Mouse (Mus musculus) embryonic facial prominence, embryonic 15.5 days (tissue): ENCODE results near the gene Lbhd1. TPM values are rescaled to one million over a fixed set of nuclear protein-coding genes. Genes with fewer than 3 reads are reported as not detected.
"Not testable (repeated sequence)": the region's sequence is repeated elsewhere in the genome, so short reads cannot be mapped to it uniquely, and the experiment has no call there.

Experiments
- ATAC-seq: fragments of 200-750 bp; cut with Nextera tagmentation; 2 replicates; pipeline ENCODE4 v1.8.0; 2017; ENCODE audit warnings: low read depth, moderate TSS enrichment; ENCODE audit not compliant: insufficient number of reproducible peaks, low FRiP score, low TSS enrichment
- H3K27ac ChIP-seq: fragments of 300-500 bp; sonication (generic); replicated peaks from 2 replicates; pipeline ENCODE4 v1.5.1; 2015; ENCODE audit warnings: mild to moderate bottlenecking, inconsistent platforms
- H3K27me3 ChIP-seq: fragments of 300-500 bp; sonication (generic); 2 replicates; pipeline ENCODE4 v1.6.1; 2015; ENCODE audit warnings: inconsistent platforms
- H3K36me3 ChIP-seq: fragments of 300-500 bp; sonication (generic); 2 replicates; pipeline ENCODE4 v1.6.1; 2015; ENCODE audit warnings: mild to moderate bottlenecking, inconsistent platforms
- H3K4me1 ChIP-seq: fragments of 300-500 bp; sonication (generic); 2 replicates; pipeline ENCODE4 v1.6.1; 2015; ENCODE audit warnings: inconsistent platforms
- H3K4me2 ChIP-seq: fragments of 300-500 bp; sonication (generic); replicated peaks from 2 replicates; pipeline ENCODE4 v1.6.1; 2015; ENCODE audit warnings: mild to moderate bottlenecking, inconsistent platforms
- H3K4me3 ChIP-seq: fragments of 300-500 bp; sonication (generic); replicated peaks from 2 replicates; pipeline ENCODE4 v1.5.1; 2015; ENCODE audit warnings: mild to moderate bottlenecking, inconsistent platforms
- H3K9ac ChIP-seq: fragments of 300-500 bp; sonication (generic); 2 replicates; pipeline ENCODE4 v1.6.1; 2015; ENCODE audit warnings: inconsistent platforms
- H3K9me3 ChIP-seq: fragments of 300-500 bp; sonication (generic); replicated peaks from 2 replicates; pipeline ENCODE4 v1.6.1; 2016; ENCODE audit warnings: inconsistent platforms
- WGBS: fragments of 180-500 bp; shearing (Covaris S2); methylation state at CpG from one replicate; pipeline ENCODE4 v1.1.7; 2015; 5-methylcytosine and 5-hydroxymethylcytosine counted together
- polyA plus RNA-seq: library from polyadenylated mRNA; unstranded; fragments of >200 nt; fragmentation: Nextera tagmentation; extraction: Ambion mirVana; gene quantifications from 2 replicates; pipeline ENCODE4 v1.2.1, GENCODE M21; 2015

The Lbhd1 gene
- 58.7 and 61.4 TPM in 2 replicates for polyA plus RNA-seq

DNA sequence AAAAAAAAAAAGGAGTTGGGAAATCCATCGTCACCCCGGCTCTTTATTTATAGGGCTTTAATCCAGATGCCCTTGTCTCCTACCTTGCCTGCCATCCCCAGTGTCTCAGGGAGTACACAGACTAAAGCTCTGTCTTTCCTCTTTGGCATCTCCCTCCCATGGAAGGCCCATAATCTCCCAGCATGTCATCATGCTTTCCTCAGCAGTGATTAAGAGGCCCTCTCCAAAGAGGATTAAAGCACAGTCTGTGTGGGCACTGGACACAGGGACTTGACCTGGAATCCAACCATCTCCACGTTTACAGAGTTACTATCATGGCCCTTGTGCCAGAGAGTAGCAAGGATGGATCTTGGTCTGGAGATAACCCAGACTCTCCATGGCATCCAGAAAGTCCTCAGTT is at the start of gene Lbhd1, which contains the start of gene Gm49403:
Gene Lbhd1 (plus strand): TSS at position 117 of the 400 bp plus-strand sequence.
Gene Gm49403 (plus strand): TSS at position 315 of the 400 bp plus-strand sequence.
- H3K27me3 ChIP-seq, result no peaks in the 10 kb centered on the region
- no peak for ATAC-seq
- 74% methylated on average over 3 of the region's 3 CpGs for WGBS

DNA sequence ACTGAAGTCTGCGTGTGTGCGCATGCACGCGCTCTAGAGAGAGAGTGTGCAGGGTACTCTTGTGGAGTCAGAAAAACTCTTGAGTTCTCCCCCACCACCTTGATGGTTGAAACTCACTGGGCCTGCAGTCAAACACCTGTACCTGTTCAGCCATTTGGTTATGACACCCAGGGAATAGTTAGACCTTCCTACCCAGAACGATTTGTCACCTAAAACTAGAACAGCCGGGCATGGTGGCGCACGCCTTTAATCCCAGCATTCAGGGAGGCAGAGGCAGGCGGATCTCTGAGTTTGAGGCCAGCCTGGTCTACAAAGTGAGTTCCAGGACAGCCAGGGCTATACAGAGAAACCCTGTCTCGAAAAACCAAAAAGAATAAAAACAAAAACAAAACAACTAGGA is 47.2 kb upstream of the Lbhd1 start:
- not testable (repeated sequence) for H3K4me3 ChIP-seq, H3K9me3 ChIP-seq, H3K27me3 ChIP-seq, H3K4me2 ChIP-seq, ATAC-seq, H3K9ac ChIP-seq
- H3K27ac ChIP-seq, result peak overlapping the region; percentile 98; the same call in 1 of the 2 replicates
- peaks cover 32% of the 10 kb centered on the region for H3K4me1 ChIP-seq
- WGBS, result 97% methylated on average over 10 of the region's 10 CpGs
- H3K36me3 ChIP-seq, result peaks cover 43% of the 10 kb centered on the region

More for the DNA sequence above, at the start of gene Lbhd1, which contains the start of gene Gm49403:
- Histone ChIP-seq H3K4me3 (no peak within 1 kb of the TSS), H3K27ac (no peak within 1 kb of the TSS), H3K9ac (no peak within 1 kb of the TSS), H3K4me1 (peaks cover 26% of the 10 kb centered on the region), H3K4me2 (no peak within 1 kb of the TSS), H3K36me3 (no peaks in the 10 kb centered on the region), H3K9me3 (no peaks in the 10 kb centered on the region)

DNA sequence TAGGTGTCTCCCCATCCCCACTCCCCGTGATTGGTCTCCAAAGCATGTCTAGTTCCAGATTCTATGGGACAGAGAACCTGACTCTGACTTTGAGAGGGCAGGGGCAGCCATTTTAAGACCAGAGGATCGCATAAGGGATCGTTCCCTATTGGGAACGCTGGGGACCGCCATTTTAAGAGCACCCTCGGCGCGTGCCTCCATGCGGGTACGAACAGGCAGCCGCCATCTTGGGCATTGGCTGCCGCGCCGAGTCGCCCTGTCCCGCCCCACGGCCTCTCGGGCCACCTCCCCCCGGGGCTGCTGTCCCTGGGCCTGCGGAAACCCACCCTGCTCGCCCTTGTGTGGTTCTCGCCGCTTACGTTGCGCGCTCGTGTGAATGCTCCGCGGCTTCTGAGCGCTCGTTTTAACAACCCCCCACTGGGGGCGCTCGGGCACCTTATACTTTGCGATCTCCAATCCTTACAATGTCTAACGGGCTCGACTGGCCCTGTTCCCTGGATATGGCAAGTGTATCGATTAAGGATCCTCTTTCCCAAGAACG is 46.2 kb upstream of the Lbhd1 start, which contains the start of gene Bscl2:
Gene Bscl2 (plus strand): TSS at position 217 of the 541 bp plus-strand sequence.
- peak within 1 kb of the TSS; percentile 61 for H3K4me3 ChIP-seq
- peak within 1 kb of the TSS; percentile 80 for H3K9ac ChIP-seq
- WGBS, result under 1% methylated on average over 38 of the region's 38 CpGs
- H3K9me3 ChIP-seq, result no peaks in the 10 kb centered on the region
- H3K27me3 ChIP-seq, result no peaks in the 10 kb centered on the region
- peaks cover 34% of the 10 kb centered on the region for H3K36me3 ChIP-seq
- peak within 1 kb of the TSS; percentile 88 for H3K4me2 ChIP-seq
- H3K4me1 ChIP-seq, result peaks cover 32% of the 10 kb centered on the region
- peak; percentile 78 for ATAC-seq
- peak within 1 kb of the TSS; percentile 98 for H3K27ac ChIP-seq

DNA sequence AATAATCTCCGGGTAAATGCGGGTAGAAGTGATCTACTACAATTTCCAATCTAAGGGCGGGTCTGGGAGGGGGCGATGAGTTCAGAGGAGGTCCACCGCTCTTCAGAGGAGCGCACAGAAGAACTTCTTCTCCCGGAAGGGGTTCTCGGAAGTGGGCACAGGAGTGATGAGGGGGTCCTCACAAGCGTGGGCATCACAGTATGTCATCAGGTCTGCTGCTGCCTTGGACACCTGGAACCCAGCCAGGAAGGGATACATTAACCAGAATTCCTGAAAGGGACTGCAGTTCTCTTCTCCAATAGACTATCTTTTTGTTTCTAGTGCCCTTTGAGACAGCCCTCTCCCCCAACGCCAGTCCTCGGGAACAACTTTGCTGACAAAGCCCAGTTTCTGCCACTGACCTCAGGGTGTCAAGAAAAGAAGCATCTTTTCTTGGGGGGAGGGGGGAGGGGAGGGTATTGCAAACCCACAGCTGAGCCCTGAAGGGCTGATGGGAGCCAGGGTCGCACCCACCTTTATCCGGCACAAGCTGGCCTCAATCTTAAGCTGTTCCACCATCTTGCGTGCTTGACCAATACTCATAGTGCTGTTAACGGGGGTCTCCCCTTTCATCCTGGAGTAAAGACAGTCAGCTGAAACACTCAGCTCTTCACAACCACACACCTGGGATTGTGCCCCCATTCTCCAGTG is 45.3 kb upstream of the Lbhd1 start:
- peaks cover 32% of the 10 kb centered on the region for H3K4me1 ChIP-seq
- peaks cover 25% of the 10 kb centered on the region for H3K36me3 ChIP-seq
- no peaks in the 10 kb centered on the region for H3K27me3 ChIP-seq
- no peaks in the 10 kb centered on the region for H3K9me3 ChIP-seq
- H3K4me2 ChIP-seq, result peak overlapping the region; percentile 88
- WGBS, result 19% methylated on average over 15 of the region's 15 CpGs
- peak overlapping the region; percentile 98 for H3K27ac ChIP-seq
- no peak for ATAC-seq
- peak overlapping the region; percentile 61 for H3K4me3 ChIP-seq
- peak overlapping the region; percentile 80 for H3K9ac ChIP-seq

DNA sequence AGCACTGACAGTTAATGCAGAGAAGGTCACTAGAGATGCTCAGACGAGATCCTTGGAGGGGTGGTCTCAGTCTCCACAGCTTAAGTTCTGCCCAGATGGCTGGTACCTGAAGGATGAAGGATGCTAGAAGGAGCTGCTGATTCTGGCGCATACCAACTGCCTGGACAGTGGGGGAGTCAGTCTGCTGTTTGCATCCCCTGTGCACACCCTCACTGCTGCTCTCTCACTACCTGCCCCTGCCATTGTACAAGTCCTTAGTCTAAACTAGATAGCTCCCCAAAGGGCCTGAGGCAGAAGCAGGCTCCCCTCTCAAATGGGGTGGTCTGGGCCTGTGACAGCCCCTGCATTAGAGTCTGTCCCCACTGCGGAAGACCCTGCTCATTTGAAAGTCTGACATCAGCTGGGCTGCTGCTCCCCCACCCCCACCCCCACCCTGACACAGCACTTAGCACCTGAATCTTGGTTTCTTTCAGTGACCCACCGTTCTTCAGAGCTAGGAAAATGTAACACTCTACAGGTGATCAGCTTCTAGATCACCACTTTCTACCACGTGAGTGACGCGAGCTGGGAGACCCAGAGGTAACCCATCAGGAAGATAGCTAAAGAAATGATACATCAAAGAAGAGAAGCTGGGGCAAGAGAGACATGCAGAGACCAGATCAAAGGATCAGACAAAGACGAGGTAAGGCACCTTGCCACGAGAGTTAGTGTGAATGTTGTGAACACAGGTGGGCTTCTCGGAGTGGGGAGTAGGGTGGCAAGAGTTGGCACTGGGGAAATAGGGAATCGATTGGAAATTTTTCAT is 44.2 kb upstream of the Lbhd1 start, which contains the start of gene Gng3:
Gene Gng3 (minus strand): TSS at position 92 of the 805 bp plus-strand sequence.
- H3K4me1 ChIP-seq, result peaks cover 32% of the 10 kb centered on the region
- peak within 1 kb of the TSS; percentile 80 for H3K9ac ChIP-seq
- H3K27ac ChIP-seq, result peak within 1 kb of the TSS; percentile 98
- peaks cover 14% of the 10 kb centered on the region for H3K36me3 ChIP-seq
- peak within 1 kb of the TSS; percentile 88 for H3K4me2 ChIP-seq
- WGBS, result 55% methylated on average over 11 of the region's 11 CpGs
- H3K9me3 ChIP-seq, result no peaks in the 10 kb centered on the region
- ATAC-seq, result no peak
- peak within 1 kb of the TSS; percentile 61 for H3K4me3 ChIP-seq
- no peaks in the 10 kb centered on the region for H3K27me3 ChIP-seq

DNA sequence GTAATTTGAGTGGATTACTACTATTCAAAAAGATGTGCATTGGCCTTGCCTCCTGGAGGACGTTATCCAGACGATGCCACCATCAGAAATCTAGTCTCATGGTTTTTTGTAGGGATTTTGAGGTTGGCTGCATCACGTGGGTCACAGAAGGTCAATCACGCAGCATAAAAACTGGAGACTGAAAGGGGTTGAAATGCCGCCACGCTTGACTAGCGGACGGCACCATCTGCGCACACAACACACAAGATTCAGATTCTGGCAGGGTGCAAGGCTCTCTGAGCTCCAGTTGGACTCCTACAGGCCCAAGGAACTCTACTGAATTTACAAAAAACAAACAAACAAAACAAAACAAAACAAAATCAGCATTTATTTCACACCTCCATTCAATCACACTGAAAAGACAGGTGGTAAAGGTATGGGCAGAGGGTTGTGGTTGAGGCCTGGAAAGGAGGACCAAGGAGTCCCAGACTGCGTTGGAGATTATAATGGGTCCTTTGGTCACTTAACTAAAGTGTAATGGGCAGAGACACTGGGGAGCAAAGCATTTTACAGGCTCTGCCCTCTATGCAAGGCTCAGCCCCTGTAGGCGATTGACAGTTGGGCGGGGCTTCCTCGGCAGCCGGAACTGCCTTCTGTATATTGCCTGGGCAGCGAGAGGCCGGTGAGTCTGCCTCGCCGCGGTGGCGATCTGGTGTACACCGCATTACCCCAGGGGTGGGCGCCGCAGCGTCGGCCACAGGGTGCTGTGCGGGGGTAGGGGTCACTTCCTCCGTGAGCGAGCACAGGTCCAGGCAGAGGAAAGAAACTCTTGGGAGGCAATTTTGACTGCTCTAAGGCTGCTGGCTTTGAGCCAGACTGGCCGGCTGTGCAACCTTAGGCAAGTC is 43.4 kb upstream of the Lbhd1 start:
- Histone ChIP-seq H3K4me1 (peaks cover 32% of the 10 kb centered on the region), H3K36me3 (peaks cover 6% of the 10 kb centered on the region), H3K27me3 (no peaks in the 10 kb centered on the region), H3K4me3 (peak overlapping the region; percentile 45), H3K9me3 (no peaks in the 10 kb centered on the region), H3K9ac (peak overlapping the region; percentile 54), H3K27ac (no peak overlapping the region), H3K4me2 (peak overlapping the region; percentile 73)
- 24% methylated on average over 29 of the region's 29 CpGs for WGBS
- peak; percentile 56 for ATAC-seq

DNA sequence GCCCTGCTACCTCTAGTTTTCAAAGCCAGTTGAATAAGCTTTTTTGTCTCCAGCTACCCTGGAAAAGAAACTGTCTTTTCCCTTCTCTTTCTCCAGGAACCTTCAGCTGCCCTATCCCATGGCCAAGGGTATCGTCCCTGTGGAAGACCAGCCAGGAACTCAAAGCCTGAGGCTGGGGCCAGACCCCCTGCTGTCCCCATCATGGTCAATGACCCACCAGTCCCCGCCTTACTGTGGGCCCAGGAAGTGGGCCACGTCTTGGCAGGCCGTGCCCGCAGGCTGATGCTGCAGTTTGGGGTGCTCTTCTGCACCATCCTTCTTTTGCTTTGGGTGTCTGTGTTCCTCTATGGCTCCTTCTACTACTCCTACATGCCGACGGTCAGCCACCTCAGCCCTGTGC is 42.5 kb upstream of the Lbhd1 start:
- Histone ChIP-seq H3K27ac (no peak overlapping the region), H3K9ac (peak overlapping the region; percentile 54), H3K4me3 (peak overlapping the region; percentile 45), H3K4me2 (peak overlapping the region; percentile 73), H3K4me1 (peaks cover 32% of the 10 kb centered on the region), H3K9me3 (no peaks in the 10 kb centered on the region), H3K27me3 (no peaks in the 10 kb centered on the region), H3K36me3 (peaks cover 4% of the 10 kb centered on the region)
- no peak for ATAC-seq
- WGBS, result 93% methylated on average over 7 of the region's 7 CpGs

DNA sequence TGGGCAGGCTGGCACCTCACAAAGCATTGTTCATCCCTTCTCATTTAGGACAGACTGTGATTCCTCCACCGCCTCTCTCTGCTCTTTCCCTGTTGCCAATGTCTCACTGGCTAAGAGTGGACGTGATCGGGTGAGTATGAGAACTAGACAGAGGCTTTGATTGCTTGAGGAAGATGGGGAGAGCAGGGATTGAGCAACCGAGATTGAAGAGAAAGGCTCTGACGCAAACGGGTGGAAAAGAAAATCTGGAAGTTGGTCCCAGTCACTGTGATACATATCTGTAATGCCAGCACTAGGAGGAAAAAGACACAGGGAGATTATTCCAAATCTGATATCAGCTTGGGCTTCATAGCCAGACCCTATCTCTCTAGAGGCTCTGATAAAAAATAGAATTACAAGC is 40.6 kb upstream of the Lbhd1 start:
- Histone ChIP-seq H3K4me1 (peaks cover 31% of the 10 kb centered on the region), H3K4me3 (no peak overlapping the region), H3K36me3 (peaks cover 23% of the 10 kb centered on the region), H3K9me3 (no peaks in the 10 kb centered on the region), H3K9ac (no peak overlapping the region), H3K27ac (no peak overlapping the region), H3K4me2 (no peak overlapping the region), H3K27me3 (no peaks in the 10 kb centered on the region)
- WGBS, result 83% methylated on average over 6 of the region's 6 CpGs
- no peak for ATAC-seq

DNA sequence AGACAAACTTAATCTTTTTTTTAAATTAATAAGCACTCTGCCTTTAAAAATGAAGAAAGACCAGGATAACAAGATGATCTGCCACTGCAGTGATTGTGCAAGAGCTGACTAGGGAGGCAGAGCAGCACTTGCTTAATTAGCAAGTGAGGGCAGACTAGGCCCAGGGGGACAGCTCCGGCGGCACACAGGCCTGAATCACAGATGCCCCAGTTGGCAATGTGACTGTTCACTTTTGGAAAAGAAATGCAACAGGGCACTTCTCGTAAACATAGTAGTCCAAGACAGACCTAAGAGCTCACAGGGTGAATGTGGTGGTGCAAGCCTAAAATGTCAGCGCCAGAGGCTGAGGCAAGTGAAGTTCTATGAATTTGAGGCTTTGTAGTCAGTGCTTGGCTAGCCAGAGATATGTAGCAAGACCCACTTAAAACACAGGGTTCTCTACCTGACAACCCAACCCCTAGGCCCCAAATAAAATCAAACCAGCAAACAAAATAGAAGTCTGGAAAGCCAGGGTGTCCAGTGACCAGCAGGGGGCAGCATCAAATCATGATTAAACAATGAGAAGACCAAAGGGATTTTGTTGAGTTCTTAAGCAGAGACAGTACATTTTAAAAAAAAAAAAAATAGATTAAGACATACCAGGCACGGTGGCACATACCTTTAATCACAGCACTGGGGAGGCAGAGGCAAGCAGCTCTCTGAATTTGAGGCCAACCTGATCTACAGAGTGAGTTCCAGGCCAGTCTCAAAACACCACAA is 39.0 kb upstream of the Lbhd1 start:
- H3K9ac ChIP-seq, result no peak overlapping the region
- no peak for ATAC-seq
- peak overlapping the region; percentile 56; the same call in 1 of the 2 replicates for H3K27ac ChIP-seq
- H3K4me2 ChIP-seq, result no peak overlapping the region
- H3K9me3 ChIP-seq, result no peaks in the 10 kb centered on the region
- H3K27me3 ChIP-seq, result no peaks in the 10 kb centered on the region
- 48% methylated on average over 5 of the region's 5 CpGs for WGBS
- peaks cover 16% of the 10 kb centered on the region for H3K4me1 ChIP-seq
- H3K36me3 ChIP-seq, result peaks cover 28% of the 10 kb centered on the region
- no peak overlapping the region for H3K4me3 ChIP-seq

DNA sequence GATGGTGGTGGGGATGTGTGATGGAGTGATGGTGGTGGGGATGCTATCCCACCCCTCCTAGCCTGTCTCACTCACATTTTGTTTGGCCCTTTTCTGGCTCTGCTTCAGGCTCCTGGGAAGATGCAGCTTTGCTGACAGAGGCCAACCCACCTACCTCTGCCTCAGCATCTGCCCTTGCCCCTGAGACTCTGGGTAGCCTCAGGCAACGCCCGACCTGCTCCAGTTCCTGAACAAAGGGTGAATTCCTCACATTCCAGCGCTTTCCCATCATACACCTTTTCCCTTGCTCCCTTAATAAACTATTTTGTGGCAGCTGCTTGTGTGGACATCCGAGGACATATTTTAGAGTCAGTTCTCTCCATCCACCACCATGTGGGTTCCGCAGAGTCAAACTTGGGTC is 35.2 kb upstream of the Lbhd1 start:
- 70% methylated on average over 5 of the region's 5 CpGs for WGBS

More for the DNA sequence above, 35.2 kb upstream of the Lbhd1 start:
- H3K4me2 ChIP-seq, result no peak overlapping the region
- no peak overlapping the region for H3K9ac ChIP-seq
- no peak overlapping the region for H3K27ac ChIP-seq
- no peak for ATAC-seq
- no peaks in the 10 kb centered on the region for H3K9me3 ChIP-seq
- no peaks in the 10 kb centered on the region for H3K27me3 ChIP-seq
- H3K36me3 ChIP-seq, result peaks cover 28% of the 10 kb centered on the region
- H3K4me1 ChIP-seq, result peaks cover 11% of the 10 kb centered on the region
- H3K4me3 ChIP-seq, result no peak overlapping the region
